Mouse (Mus musculus) liver, embryonic 14.5 days (tissue): ENCODE measurements around the gene Ltbp4. TPM values are rescaled to one million over a fixed set of nuclear protein-coding genes. Genes with fewer than 3 reads are reported as not detected.

Experiments used
- ATAC-seq: fragments of 200-750 bp; cut with Nextera tagmentation; 2 replicates; pipeline ENCODE4 v1.8.0; 2017; ENCODE audit warnings: moderate number of reproducible peaks, mild to moderate bottlenecking, moderate library complexity; ENCODE audit not compliant: insufficient read depth
- DNase-seq, 3 experiments: peaks; one replicate each; pipeline ENCODE4 v3.0.0-alpha.2; 2012 to 2013; ENCODE audit warnings: low read depth in 3 of 3, low spot score in 3 of 3
- H3K27ac ChIP-seq: fragments of 300-500 bp; sonication (generic); 2 replicates; pipeline ENCODE4 v1.5.1; 2014; ENCODE audit warnings: moderate library complexity, mild to moderate bottlenecking, control low read depth, inconsistent platforms
- H3K27me3 ChIP-seq: fragments of 300-500 bp; sonication (generic); 2 replicates; pipeline ENCODE4 v1.6.1; 2014; ENCODE audit warnings: mild to moderate bottlenecking, low read length, moderate library complexity; ENCODE audit not compliant: control insufficient read depth, insufficient read depth
- H3K36me3 ChIP-seq: fragments of 300-500 bp; sonication (generic); replicated peaks from 2 replicates; pipeline ENCODE4 v1.6.1; 2014; ENCODE audit warnings: low read depth; ENCODE audit not compliant: control insufficient read depth, insufficient read depth
- H3K4me1 ChIP-seq, 2 experiments: fragments of 200-500 bp in 1 of 2; fragments of 300-500 bp in 1 of 2; sonication (generic) in 1 of 2; replicated peaks; 2 replicates each; pipeline ENCODE4 v1.6.1; 2012 to 2014; ENCODE audit warnings: antibody characterized with exemption in 1 of 2, inconsistent platforms in 1 of 2, low read length in 1 of 2; ENCODE audit not compliant: control insufficient read depth in 2 of 2, insufficient read depth in 2 of 2
- H3K4me2 ChIP-seq: fragments of 300-500 bp; sonication (generic); 2 replicates; pipeline ENCODE4 v1.6.1; 2014; ENCODE audit warnings: low read depth, mild to moderate bottlenecking, control low read depth, moderate library complexity
- H3K4me3 ChIP-seq, 2 experiments: fragments of 200-500 bp in 1 of 2; fragments of 300-500 bp in 1 of 2; sonication (generic) in 1 of 2; 2 replicates each; pipeline ENCODE4 v1.5.1; 2012 to 2014; ENCODE audit warnings: low read depth in 2 of 2, low read length in 2 of 2, mild to moderate bottlenecking in 2 of 2, control low read depth in 1 of 2, inconsistent platforms in 1 of 2, moderate library complexity in 1 of 2; ENCODE audit not compliant: insufficient read depth in 1 of 2
- H3K9ac ChIP-seq: fragments of 300-500 bp; sonication (generic); replicated peaks from 2 replicates; pipeline ENCODE4 v1.6.1; 2014; ENCODE audit warnings: mild to moderate bottlenecking, control low read depth, moderate library complexity
- H3K9me3 ChIP-seq: fragments of 300-500 bp; sonication (generic); 2 replicates; pipeline ENCODE4 v1.6.1; 2016; ENCODE audit warnings: low read length, mixed read lengths; ENCODE audit not compliant: control insufficient read depth
- CTCF ChIP-seq: IDR thresholded peaks from 2 replicates; pipeline ENCODE4 v1.5.1; 2016; ENCODE audit warnings: antibody characterized with exemption, low read depth, control low read depth
- EP300 ChIP-seq: IDR thresholded peaks from 2 replicates; pipeline ENCODE4 v1.6.1; 2016; ENCODE audit warnings: antibody characterized with exemption, low read depth
- WGBS: fragments of 180-500 bp; shearing (Covaris S2); extraction: QIAGEN DNeasy Blood & Tissue Kit; methylation state at CpG from one replicate; pipeline ENCODE4 v1.1.7; 2014; ENCODE audit not compliant: insufficient replicate concordance; 5-methylcytosine and 5-hydroxymethylcytosine counted together
- polyA plus RNA-seq, 2 experiments: library from polyadenylated mRNA; depleted of rRNA in 1 of 2; stranded (reverse) in 1 of 2; unstranded in 1 of 2; fragments of >200 nt; fragmentation: Nextera tagmentation in 1 of 2; extraction: Ambion mirVana in 1 of 2; gene quantifications; 2 replicates each; pipeline versions ENCODE4 v1.2.1 to v1.2.3; 2012 to 2014

The Ltbp4 gene
- polyA plus RNA-seq, 2 experiments: 3.0 to 5.2 TPM

DNA sequence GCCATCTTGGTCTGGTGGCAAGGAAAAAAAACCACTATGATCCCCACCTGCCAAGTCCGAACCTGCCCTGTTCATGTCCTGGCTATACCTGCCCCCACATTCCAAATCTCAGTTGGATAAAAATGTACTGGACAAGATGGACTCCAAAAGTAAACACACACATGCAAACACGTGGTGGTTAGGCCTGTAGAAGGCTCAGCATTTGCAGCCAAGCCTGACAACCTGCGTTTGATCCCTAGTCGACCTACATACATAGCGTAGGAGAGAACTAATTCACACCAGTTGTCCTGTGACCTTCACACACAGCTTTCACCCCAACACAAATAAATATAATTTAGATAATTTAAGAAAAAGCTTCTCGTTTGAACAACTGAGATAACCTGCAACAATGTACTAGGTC, 23.3 kb upstream of the Ltbp4 start:
- Histone ChIP-seq H3K27ac (no peak overlapping the region), H3K4me1 (peaks cover 6 to 24% of the 10 kb centered on the region in 2 experiments), H3K36me3 (no peaks in the 10 kb centered on the region), H3K9me3 (no peaks in the 10 kb centered on the region), H3K27me3 (peaks cover 38% of the 10 kb centered on the region), H3K4me3 (no peak overlapping the region), H3K9ac (no peak overlapping the region), H3K4me2 (peak overlapping the region; percentile 66; the same call in 1 of the 2 replicates)
- TF ChIP-seq EP300 (no peak), CTCF (no peak)
- no peak for DNase-seq
- no peak for ATAC-seq
- 51% methylated on average over 6 of the region's 6 CpGs for WGBS

GRCm38 (mm10) chr7:27359706-27360358, 22.3 kb upstream of the Ltbp4 start:
- peaks cover 6 to 30% of the 10 kb centered on the region in 2 experiments for H3K4me1 ChIP-seq
- H3K4me2 ChIP-seq: no peak overlapping the region
- H3K27me3 ChIP-seq: peaks cover 29% of the 10 kb centered on the region
- ATAC-seq (no peak), DNase-seq (no peak)
- H3K4me3 ChIP-seq: no peak overlapping the region
- TF ChIP-seq EP300 (no peak), CTCF (no peak)
- H3K36me3 ChIP-seq: no peaks in the 10 kb centered on the region
- no peak overlapping the region for H3K27ac ChIP-seq
- no peaks in the 10 kb centered on the region for H3K9me3 ChIP-seq
- H3K9ac ChIP-seq: no peak overlapping the region
- WGBS: 81% methylated on average over 9 of the region's 9 CpGs

GRCm38 (mm10) chr7:27359162-27359561, 21.7 kb upstream of the Ltbp4 start:
- Histone ChIP-seq H3K9ac (no peak overlapping the region), H3K27ac (no peak overlapping the region), H3K9me3 (no peaks in the 10 kb centered on the region), H3K4me3 (no peak overlapping the region), H3K36me3 (no peaks in the 10 kb centered on the region), H3K4me2 (no peak overlapping the region), H3K4me1 (peaks cover 13 to 37% of the 10 kb centered on the region in 2 experiments), H3K27me3 (peaks cover 22% of the 10 kb centered on the region)
- DNase-seq (no peak), ATAC-seq (no peak)
- WGBS: 56% methylated on average over 2 of the region's 2 CpGs
- TF ChIP-seq EP300 (no peak), CTCF (peak; percentile 12; the same call in 1 of the 2 replicates)

DNA sequence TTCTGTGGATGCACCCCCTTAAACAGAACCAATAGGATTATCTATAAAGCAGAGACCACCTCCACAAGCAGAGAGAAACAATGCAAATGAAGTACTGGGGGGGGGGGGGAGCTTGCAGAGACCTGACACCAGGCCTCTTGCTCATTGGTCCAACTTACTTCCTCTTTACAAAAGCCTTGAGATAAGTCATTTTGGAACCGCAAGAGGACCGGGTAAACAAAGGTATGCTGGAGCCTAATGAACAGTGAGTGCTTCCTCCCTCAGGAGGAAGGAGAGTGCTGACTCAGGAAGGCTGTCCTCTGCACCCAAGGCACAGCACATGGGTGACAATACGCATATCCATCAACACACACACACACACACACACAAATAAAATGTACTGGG, 20.1 kb upstream of the Ltbp4 start:
- no peak overlapping the region for H3K27ac ChIP-seq
- H3K9ac ChIP-seq: no peak overlapping the region
- H3K4me3 ChIP-seq: no peak overlapping the region
- no peaks in the 10 kb centered on the region for H3K9me3 ChIP-seq
- H3K36me3 ChIP-seq: no peaks in the 10 kb centered on the region
- 3% methylated on average over 3 of the region's 3 CpGs for WGBS
- H3K27me3 ChIP-seq: peaks cover 9% of the 10 kb centered on the region
- no peak for TF ChIP-seq CTCF
- TF ChIP-seq EP300: no peak
- peak in 1 of 3 experiments; percentile 23 for DNase-seq
- H3K4me2 ChIP-seq: peak overlapping the region; percentile 71
- H3K4me1 ChIP-seq: peaks cover 15 to 43% of the 10 kb centered on the region in 2 experiments
- no peak for ATAC-seq

DNA sequence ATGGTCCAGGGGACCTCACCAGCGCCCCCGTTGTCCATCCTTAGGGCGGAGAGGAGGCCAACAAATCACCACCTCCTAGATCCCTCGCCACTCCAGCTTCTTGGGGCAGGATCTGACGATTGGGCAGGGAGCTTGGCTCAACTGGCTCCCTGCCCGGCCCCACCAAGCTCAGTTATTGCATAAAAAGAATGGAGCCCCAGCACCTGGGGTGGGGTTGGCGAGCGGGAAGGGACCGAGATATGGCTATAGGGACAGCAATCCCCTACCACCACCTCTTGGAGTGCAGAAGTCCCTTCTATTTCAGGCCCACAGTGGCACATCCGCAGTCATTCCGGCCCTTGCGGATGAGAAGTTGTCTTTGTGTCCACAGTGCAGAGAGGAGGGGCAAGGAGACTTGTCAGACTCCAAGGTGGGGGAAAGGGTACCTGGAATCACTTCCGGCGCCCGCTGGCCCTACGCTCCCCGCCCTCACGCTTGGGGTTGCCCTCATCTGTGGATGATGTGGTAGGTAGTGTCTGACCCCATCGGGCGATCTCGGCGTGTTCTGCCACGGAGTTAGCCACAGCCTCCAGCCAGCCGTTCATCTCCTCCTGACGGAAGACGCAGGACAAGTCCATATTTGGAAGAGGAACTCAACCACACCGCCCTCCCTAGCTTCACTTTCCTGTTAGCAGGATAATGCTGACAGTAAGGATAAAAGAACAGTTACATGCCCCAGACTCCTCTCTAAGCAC, 19.5 kb upstream of the Ltbp4 start, which contains the start of gene Gm20479:
Gene Gm20479 (minus strand): TSS at position 559 of the 734 bp plus-strand sequence.
- Histone ChIP-seq H3K9ac (peak within 1 kb of the TSS; percentile 49), H3K4me1 (peaks cover 15 to 43% of the 10 kb centered on the region in 2 experiments), H3K27me3 (peaks cover 5% of the 10 kb centered on the region), H3K4me2 (peak within 1 kb of the TSS; percentile 71), H3K9me3 (no peaks in the 10 kb centered on the region), H3K4me3 (peak within 1 kb of the TSS; percentile 85 to 93), H3K27ac (no peak within 1 kb of the TSS), H3K36me3 (no peaks in the 10 kb centered on the region)
- TF ChIP-seq EP300 (no peak), CTCF (no peak)
- ATAC-seq (no peak), DNase-seq (no peak)
- 3% methylated on average over 27 of the region's 27 CpGs for whole genome bisulfite sequencing
